Comparison of ENCODE assay signal across 33 mouse cellular contexts in the genomic region with DNA sequence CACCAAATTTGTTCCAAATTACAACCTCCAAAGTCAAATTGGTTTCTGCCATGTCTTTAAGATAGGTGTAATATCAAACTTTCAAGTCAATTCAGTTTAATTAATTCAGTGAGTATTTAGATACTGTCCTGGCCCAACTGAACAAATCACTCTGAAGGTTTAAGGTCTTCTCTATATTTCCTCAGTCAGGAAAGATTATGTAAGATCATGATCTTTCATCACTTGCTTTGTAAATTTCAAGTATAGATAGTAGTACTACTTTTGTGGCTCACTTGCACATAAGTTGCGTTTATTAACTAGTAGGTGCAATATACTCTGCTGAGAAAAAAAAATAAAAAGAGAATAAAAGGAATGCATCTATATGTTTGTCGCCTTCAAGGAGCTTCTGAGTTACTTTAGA.
"Had no signal": no experiment of that assay in that cellular context is flagged by ENCODE, and none has a peak within 500 bp of the region (broad histone marks: within the 10 kb centered on the region; RNA-seq: fewer than 3 reads in every experiment).

No protein-coding gene starts in this region.

- H3K27ac ChIP-seq: heart, embryonic 10.5 days; heart, embryonic 13.5 days; heart, embryonic 15.5 days; hindbrain, embryonic 12.5 days; hindbrain, embryonic 13.5 days; hindbrain, embryonic 14.5 days; hindbrain, embryonic 15.5 days; hindbrain, postnatal 0 days; intestine, embryonic 15.5 days; kidney, embryonic 15.5 days; kidney, postnatal 0 days; layer of hippocampus, adult 2 months had no signal

- DNase-seq: heart, postnatal 10 days; heart, postnatal 14 days; heart, postnatal 36 days; heart, postnatal 4 days; kidney, adult 11 months; kidney, adult 18-20 months; kidney, adult 2 months; kidney, adult 8-10 months; kidney, adult 9 months; kidney, postnatal 10 days; kidney, postnatal 14 days; kidney, postnatal 25 days; kidney, postnatal 36 days; kidney, postnatal 4 days; layer of hippocampus, adult 9-11 months; layer of hippocampus, postnatal 36 days had no signal

- H3K27me3 ChIP-seq: heart, embryonic 12.5 days; heart, embryonic 13.5 days; heart, embryonic 15.5 days; hindbrain, embryonic 12.5 days; hindbrain, embryonic 13.5 days; hindbrain, embryonic 15.5 days; intestine, embryonic 15.5 days; kidney, embryonic 15.5 days had no signal

- H3K4me1 ChIP-seq: heart, embryonic 10.5 days; heart, embryonic 12.5 days; heart, embryonic 13.5 days; heart, embryonic 15.5 days; hindbrain, embryonic 12.5 days; hindbrain, embryonic 13.5 days; hindbrain, embryonic 15.5 days; intestine, embryonic 15.5 days; kidney, embryonic 15.5 days had no signal

- ATAC-seq: hindbrain, embryonic 16.5 days; hindbrain, postnatal 0 days; inflammation-experienced regulatory T-cells, adult 6 months; intestine, embryonic 15.5 days; intestine, embryonic 16.5 days; intestine, postnatal 0 days had no signal

- H3K4me3 ChIP-seq: heart, embryonic 10.5 days; heart, embryonic 12.5 days; heart, embryonic 13.5 days; heart, embryonic 15.5 days; hindbrain, embryonic 12.5 days; hindbrain, embryonic 13.5 days; hindbrain, embryonic 15.5 days; intestine, embryonic 15.5 days; kidney, embryonic 15.5 days; layer of hippocampus, adult 2 months had no signal

- H3K36me3 ChIP-seq: heart, embryonic 10.5 days; heart, embryonic 12.5 days; heart, embryonic 13.5 days; heart, embryonic 15.5 days; hindbrain, embryonic 12.5 days; hindbrain, embryonic 13.5 days; hindbrain, embryonic 15.5 days; intestine, embryonic 15.5 days; kidney, embryonic 15.5 days had no signal

- H3K9me3 ChIP-seq: heart, embryonic 10.5 days; heart, embryonic 12.5 days; heart, embryonic 13.5 days; heart, embryonic 15.5 days; hindbrain, embryonic 12.5 days; hindbrain, embryonic 13.5 days; hindbrain, embryonic 15.5 days; intestine, embryonic 15.5 days; kidney, embryonic 15.5 days had no signal
